27 mouse cellular contexts compared by ENCODE assay signal in the genomic region with DNA sequence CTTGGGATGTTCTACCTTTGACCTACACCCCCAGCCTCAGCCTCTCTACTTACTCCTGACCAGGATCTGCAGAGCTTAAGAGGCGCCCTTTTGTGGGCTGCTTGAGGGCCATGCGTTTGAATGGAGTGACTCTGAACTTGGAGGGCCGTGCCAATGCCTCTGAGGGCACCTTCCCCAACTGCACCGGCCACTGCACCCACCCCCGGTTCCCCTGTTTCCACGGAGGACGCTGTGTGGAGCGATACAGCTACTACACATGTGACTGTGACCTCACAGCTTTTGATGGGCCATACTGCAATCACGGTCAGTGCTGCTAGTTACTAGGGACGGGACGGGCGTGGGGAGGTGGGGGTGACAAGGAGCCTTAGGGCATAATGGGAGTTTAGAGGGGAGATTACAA. TPM values are rescaled to one million over a fixed set of nuclear protein-coding genes. Genes with fewer than 3 reads are reported as not detected.
A peak's percentile ranks its signal among the peaks of the same experiment; 100 is the strongest.
DNase-seq lines count a peak whose midpoint lies in the region; ATAC-seq and TF ChIP-seq lines count a peak whose summit lies in the region.
"Had no signal": no experiment of that assay in that cellular context is flagged by ENCODE, and none has a peak within 500 bp of the region (broad histone marks: within the 10 kb centered on the region; RNA-seq: fewer than 3 reads in every experiment).

No protein-coding gene starts in this region.

- in situ Hi-C loops in CH12.LX (cut with MboI; ENCODE audit: low pct_ligation_motif_present, low pct_unique_long_range_greater_than_20kb, low sequenced_read_pairs) = loop anchor here (5.0 kb wide), 1 partner anchor 103 kb away; the partner anchor contains the start of gene Coasy

- peaks cover 9% of the 10 kb centered on the region for H3K27me3 ChIP-seq in limb, embryonic 12.5 days
- H3K27me3 ChIP-seq in limb, embryonic 10.5 days (ENCODE audit: low read depth, poor library complexity, severe bottlenecking) = peaks cover 24% of the 10 kb centered on the region
- no peaks in the 10 kb centered on the region for H3K27me3 ChIP-seq in CH12.LX (replicated peaks)
- H3K27me3 ChIP-seq in forebrain, embryonic 13.5 days = 0 out of 2 replicates have a peak, but pooled peaks cover 11% of the 10 kb centered on the region
- H3K27me3 ChIP-seq: embryonic facial prominence, embryonic 15.5 days; forebrain, embryonic 15.5 days; intestine, embryonic 15.5 days had no signal

- no peak overlapping the region for H3K4me3 ChIP-seq in limb, embryonic 12.5 days (replicated peaks)
- no peak overlapping the region for H3K4me3 ChIP-seq in limb, embryonic 10.5 days
- H3K4me3 ChIP-seq in CH12.LX (replicated peaks in 1 of 3; ENCODE audit: low read depth in 2 of 3, low read length in 2 of 3, poor library complexity in 1 of 3) = no peak overlapping the region
- no peak overlapping the region for H3K4me3 ChIP-seq in forebrain, embryonic 13.5 days
- H3K4me3 ChIP-seq: embryonic facial prominence, embryonic 12.5 days; embryonic facial prominence, embryonic 15.5 days; forebrain, embryonic 15.5 days; heart, embryonic 15.5 days; hindbrain, embryonic 12.5 days; intestine, embryonic 15.5 days had no signal

- no peak for TF ChIP-seq POLR2A in CH12.LX (IDR thresholded peaks at IDR 0.05; ENCODE audit: low read depth, low read length)

- 0 out of 2 replicates have a peak overlapping the region, but pooled peaks have one; percentile 7 for H3K27ac ChIP-seq in limb, embryonic 12.5 days
- H3K27ac ChIP-seq in limb, embryonic 10.5 days = no peak overlapping the region
- H3K27ac ChIP-seq in CH12.LX (ENCODE audit: insufficient read depth, low read depth) = no peak overlapping the region
- no peak overlapping the region for H3K27ac ChIP-seq in forebrain, embryonic 13.5 days
- H3K27ac ChIP-seq: embryonic facial prominence, embryonic 12.5 days; embryonic facial prominence, embryonic 15.5 days; forebrain, embryonic 15.5 days; heart, embryonic 15.5 days; hindbrain, embryonic 12.5 days; intestine, embryonic 15.5 days had no signal

- no peak overlapping the region for H3K9ac ChIP-seq in limb, embryonic 12.5 days (replicated peaks)
- no peak overlapping the region for H3K9ac ChIP-seq in CH12.LX (ENCODE audit: insufficient read depth, low read depth)
- no peak overlapping the region for H3K9ac ChIP-seq in forebrain, embryonic 13.5 days
- H3K9ac ChIP-seq: embryonic facial prominence, embryonic 12.5 days; embryonic facial prominence, embryonic 15.5 days; forebrain, embryonic 15.5 days; heart, embryonic 15.5 days; hindbrain, embryonic 12.5 days; intestine, embryonic 15.5 days had no signal

- H3K4me2 ChIP-seq in limb, embryonic 12.5 days = no peak overlapping the region
- no peak overlapping the region for H3K4me2 ChIP-seq in CH12.LX (ENCODE audit: insufficient read depth, low read depth, poor library complexity, severe bottlenecking)
- H3K4me2 ChIP-seq in forebrain, embryonic 13.5 days = no peak overlapping the region
- H3K4me2 ChIP-seq: embryonic facial prominence, embryonic 12.5 days; embryonic facial prominence, embryonic 15.5 days; forebrain, embryonic 15.5 days; heart, embryonic 11.5 days; heart, embryonic 15.5 days; hindbrain, embryonic 12.5 days; intestine, embryonic 15.5 days had no signal

- no peaks in the 10 kb centered on the region for H3K9me3 ChIP-seq in limb, embryonic 12.5 days
- no peaks in the 10 kb centered on the region for H3K9me3 ChIP-seq in limb, embryonic 10.5 days (replicated peaks)
- H3K9me3 ChIP-seq in CH12.LX (replicated peaks; ENCODE audit: low read length) = no peaks in the 10 kb centered on the region
- no peaks in the 10 kb centered on the region for H3K9me3 ChIP-seq in forebrain, embryonic 13.5 days (replicated peaks)
- H3K9me3 ChIP-seq: embryonic facial prominence, embryonic 12.5 days; embryonic facial prominence, embryonic 15.5 days; forebrain, embryonic 15.5 days; heart, embryonic 15.5 days; hindbrain, embryonic 12.5 days; intestine, embryonic 15.5 days had no signal

- H3K79me2 ChIP-seq in CH12.LX (replicated peaks; ENCODE audit: control insufficient read depth, extremely low read depth, insufficient read depth, poor library complexity, severe bottlenecking) = no peaks in the 10 kb centered on the region

- DNase-seq in cerebellum, adult 8-10 months = peak; percentile 37
- peak; percentile 89 for DNase-seq in heart, adult 11 months
- no peak for DNase-seq in heart, adult 18-20 months
- DNase-seq in limb, embryonic 10.5 days (ENCODE audit: low spot score) = no peak
- no peak for DNase-seq in CH12.LX (ENCODE audit: extremely low read depth)
- DNase-seq: adrenal gland, adult 2 months; adrenal gland, postnatal 14 days; B cell, adult 2 months; gastrocnemius, postnatal 25 days; heart, postnatal 10 days; heart, postnatal 4 days; kidney, adult 11 months; kidney, adult 8-10 months had no signal

- TF ChIP-seq EP300 in CH12.LX (IDR thresholded peaks at IDR 0.05; ENCODE audit: low read length) = no peak

- TF ChIP-seq CTCF in CH12.LX (conservative IDR thresholded peaks at IDR 0.05 in 1 of 2, IDR thresholded peaks at IDR 0.05 in 1 of 2; ENCODE audit: low read depth in 2 of 2, low read length in 2 of 2) = no peak

- no peak for TF ChIP-seq RAD21 in CH12.LX (IDR thresholded peaks at IDR 0.05; ENCODE audit: low read depth, low read length)

- dilution Hi-C loops in CH12.LX (cut with MboI; ENCODE audit: extremely low pct_ligation_motif_present, extremely low pct_unique_long_range_greater_than_20kb, low sequenced_read_pairs) = no loop called here

- H3K36me3 ChIP-seq in limb, embryonic 12.5 days = no peaks in the 10 kb centered on the region
- no peaks in the 10 kb centered on the region for H3K36me3 ChIP-seq in limb, embryonic 10.5 days
- H3K36me3 ChIP-seq in CH12.LX (replicated peaks in 1 of 2; ENCODE audit: control insufficient read depth in 1 of 2, insufficient read depth in 1 of 2, low read length in 1 of 2) = peaks cover 91 to 99% of the 10 kb centered on the region in 2 experiments
- no peaks in the 10 kb centered on the region for H3K36me3 ChIP-seq in forebrain, embryonic 13.5 days (ENCODE audit: poor library complexity, severe bottlenecking)
- H3K36me3 ChIP-seq: embryonic facial prominence, embryonic 12.5 days; forebrain, embryonic 15.5 days; heart, embryonic 15.5 days; hindbrain, embryonic 12.5 days; intestine, embryonic 15.5 days had no signal

- no peak for ATAC-seq in cerebellum, adult (ENCODE audit: insufficient number of reproducible peaks, low FRiP score, low TSS enrichment)
- ATAC-seq in limb, embryonic 12.5 days (ENCODE audit: insufficient number of reproducible peaks, insufficient read depth, low FRiP score, low TSS enrichment, low read depth) = no peak
- ATAC-seq in forebrain, embryonic 13.5 days = no peak
- ATAC-seq: forebrain, embryonic 15.5 days; hindbrain, embryonic 16.5 days; intestine, embryonic 15.5 days had no signal

- peaks cover 9% of the 10 kb centered on the region for H3K4me1 ChIP-seq in limb, embryonic 12.5 days (replicated peaks)
- peaks cover 13% of the 10 kb centered on the region for H3K4me1 ChIP-seq in limb, embryonic 10.5 days
- peaks cover 0 to 10% of the 10 kb centered on the region in 2 experiments; a peak in 1 of 4 replicates for H3K4me1 ChIP-seq in CH12.LX (ENCODE audit: control insufficient read depth in 1 of 2, insufficient read depth in 2 of 2)
- H3K4me1 ChIP-seq in forebrain, embryonic 13.5 days = peaks cover 9% of the 10 kb centered on the region

- WGBS in limb, embryonic 12.5 days = 82% methylated on average over 12 of the region's 12 CpGs
- WGBS in limb, embryonic 10.5 days = 91% methylated on average over 12 of the region's 12 CpGs
- 89% methylated on average over 12 of the region's 12 CpGs for WGBS in forebrain, embryonic 13.5 days

RNA-seq across cellular contexts. Expression of gene Ccr10, which starts 9.7 kb away (rescaled TPM):
- total RNA-seq in heart, adult 18-20 months (2021) = not detected
- polyA plus RNA-seq in limb, embryonic 12.5 days (2016; fragmentation: Nextera tagmentation; extraction: Ambion mirVana) = 0.24 TPM in 1 of 2 replicates, not detected in the other
- polyA plus RNA-seq in limb, embryonic 10.5 days (2016; fragmentation: Nextera tagmentation; extraction: Ambion mirVana) = not detected in 2 replicates
- total RNA-seq in CH12.LX (2012; rRNA removed) (29.6 and 58.7 TPM in 2 replicates), CH12.LX (2014; rRNA removed) (14.1 and 17.2 TPM in 2 replicates)
- 12.3 TPM in 2 replicates for polyA plus RNA-seq in CH12.LX (2012; ENCODE audit: insufficient read length, low read depth)
- polyA plus RNA-seq in forebrain, embryonic 13.5 days (2015; fragmentation: Nextera tagmentation; extraction: Ambion mirVana) = 0.10 TPM in 1 of 2 replicates, not detected in the other
- total RNA-seq: common myeloid progenitor, adult 5-6 weeks; gastrocnemius, adult 8-10 months; gastrocnemius, postnatal 25 days; heart, postnatal 4 days; MEL had no signal

RNA-seq across cellular contexts. Expression of gene Plekhh3, which starts 13.8 kb away (rescaled TPM):
- total RNA-seq in heart, adult 18-20 months (2021) = 10 to 100 TPM; 12.6 to 12.8 TPM
- 5.3 and 7.0 TPM in 2 replicates for polyA plus RNA-seq in limb, embryonic 12.5 days (2016; fragmentation: Nextera tagmentation; extraction: Ambion mirVana)
- polyA plus RNA-seq in limb, embryonic 10.5 days (2016; fragmentation: Nextera tagmentation; extraction: Ambion mirVana) = 1.9 and 3.0 TPM in 2 replicates
- 16.3 and 20.3 TPM in 2 replicates for total RNA-seq in CH12.LX (2012; rRNA removed)
- total RNA-seq in CH12.LX (2014; rRNA removed) = 2.8 and 2.9 TPM in 2 replicates
- polyA plus RNA-seq in CH12.LX (2012; ENCODE audit: insufficient read length, low read depth) = 3.7 and 5.0 TPM in 2 replicates
- polyA plus RNA-seq in forebrain, embryonic 13.5 days (2015; fragmentation: Nextera tagmentation; extraction: Ambion mirVana) = 4.5 and 6.4 TPM in 2 replicates

RNA-seq across cellular contexts. Expression of gene Cntnap1, which starts 14.7 kb away (rescaled TPM):
- 1 to 10 TPM; 1.1 to 1.9 TPM for total RNA-seq in heart, adult 18-20 months (2021)
- polyA plus RNA-seq in limb, embryonic 12.5 days (2016; fragmentation: Nextera tagmentation; extraction: Ambion mirVana) = 0.24 and 0.27 TPM in 2 replicates
- 0.04 and 0.09 TPM in 2 replicates for polyA plus RNA-seq in limb, embryonic 10.5 days (2016; fragmentation: Nextera tagmentation; extraction: Ambion mirVana)
- total RNA-seq in CH12.LX (2012; rRNA removed) (15.6 and 16.7 TPM in 2 replicates), CH12.LX (2014; rRNA removed) (3.6 and 4.4 TPM in 2 replicates)
- polyA plus RNA-seq in CH12.LX (2012; ENCODE audit: insufficient read length, low read depth) = 17.9 and 19.5 TPM in 2 replicates
- 0.36 and 0.42 TPM in 2 replicates for polyA plus RNA-seq in forebrain, embryonic 13.5 days (2015; fragmentation: Nextera tagmentation; extraction: Ambion mirVana)
- total RNA-seq: MEL had no signal

RNA-seq across cellular contexts. Expression of gene Tubg2, which starts 29.3 kb away (rescaled TPM):
- total RNA-seq in heart, adult 18-20 months (2021) = 1 to 10 TPM; 2.3 to 3.7 TPM
- 6.3 and 6.4 TPM in 2 replicates for polyA plus RNA-seq in limb, embryonic 12.5 days (2016; fragmentation: Nextera tagmentation; extraction: Ambion mirVana)
- polyA plus RNA-seq in limb, embryonic 10.5 days (2016; fragmentation: Nextera tagmentation; extraction: Ambion mirVana) = 2.5 and 3.0 TPM in 2 replicates
- total RNA-seq in CH12.LX (2012; rRNA removed) = 3.1 and 4.7 TPM in 2 replicates
- 1.2 and 2.1 TPM in 2 replicates for total RNA-seq in CH12.LX (2014; rRNA removed)
- 8.7 and 10.5 TPM in 2 replicates for polyA plus RNA-seq in CH12.LX (2012; ENCODE audit: insufficient read length, low read depth)
- polyA plus RNA-seq in forebrain, embryonic 13.5 days (2015; fragmentation: Nextera tagmentation; extraction: Ambion mirVana) = 14.6 and 16.4 TPM in 2 replicates
- total RNA-seq: common myeloid progenitor, adult 5-6 weeks; MEL had no signal

RNA-seq across cellular contexts. Expression of gene Ezh1, which starts 41.3 kb away (rescaled TPM):
- total RNA-seq in heart, adult 18-20 months (2021) = 10 to 100 TPM; 29.8 to 36.4 TPM
- 14.2 and 16.4 TPM in 2 replicates for polyA plus RNA-seq in limb, embryonic 12.5 days (2016; fragmentation: Nextera tagmentation; extraction: Ambion mirVana)
- 10.1 and 13.6 TPM in 2 replicates for polyA plus RNA-seq in limb, embryonic 10.5 days (2016; fragmentation: Nextera tagmentation; extraction: Ambion mirVana)
- 11.1 and 15.3 TPM in 2 replicates for total RNA-seq in CH12.LX (2012; rRNA removed)
- 8.5 and 8.7 TPM in 2 replicates for total RNA-seq in CH12.LX (2014; rRNA removed)
- 10.8 and 12.1 TPM in 2 replicates for polyA plus RNA-seq in CH12.LX (2012; ENCODE audit: insufficient read length, low read depth)
- 12.1 and 13.8 TPM in 2 replicates for polyA plus RNA-seq in forebrain, embryonic 13.5 days (2015; fragmentation: Nextera tagmentation; extraction: Ambion mirVana)

Comparison
In these comparisons a context has a peak if more than half of its experiments do, and no peak if none do; other contexts are left out.
1. DNase-seq: peak in cerebellum, adult 8-10 months (single experiment) and heart, adult 11 months (single experiment); none in heart, adult 18-20 months (0 of 2), limb, embryonic 10.5 days (single experiment) and CH12.LX (single experiment).
2. RNA of gene Ccr10, which starts 9.7 kb away (polyA plus RNA-seq): 12.3 TPM in CH12.LX; 0.10 TPM in forebrain, embryonic 13.5 days, not detected in limb, embryonic 10.5 days and 0.24 TPM in limb, embryonic 12.5 days; every median in the first group is over 10 times any median in the second.
3. RNA of gene Cntnap1, which starts 14.7 kb away (polyA plus RNA-seq): 17.9 to 19.5 TPM in CH12.LX; 0.36 to 0.42 TPM in forebrain, embryonic 13.5 days, 0.24 to 0.27 TPM in limb, embryonic 12.5 days and 0.04 to 0.09 TPM in limb, embryonic 10.5 days; every median in the first group is over 10 times any median in the second.